ENCODE assay signal across 20 mouse cellular contexts in the genomic region with DNA sequence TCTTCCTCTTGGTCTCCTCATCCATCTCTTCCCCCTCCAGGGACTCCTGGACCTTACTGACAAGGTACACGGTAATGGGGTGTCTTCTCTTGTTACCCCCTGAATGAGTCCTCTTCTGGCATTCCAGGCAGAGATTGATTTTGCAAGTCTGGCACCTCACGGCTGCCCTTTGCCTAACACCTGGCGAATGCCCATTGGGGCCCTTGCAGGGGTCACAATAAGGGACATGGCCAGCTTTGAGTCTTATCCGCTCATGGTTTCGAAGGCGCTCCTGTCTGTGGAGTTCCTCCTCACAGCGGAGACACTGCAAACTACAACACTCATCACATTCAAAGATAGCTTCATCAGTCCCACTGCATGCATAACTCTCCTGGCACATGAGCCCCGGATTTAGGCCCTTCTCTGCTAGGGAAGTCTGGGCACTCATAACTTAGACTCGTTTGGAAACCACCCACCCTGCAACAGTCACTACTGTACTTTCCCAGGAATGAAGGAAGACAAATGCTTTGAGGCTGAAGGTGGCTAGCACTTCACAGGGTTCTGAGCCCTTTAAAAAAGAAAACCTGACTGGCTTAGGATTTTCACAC. TPM values are rescaled to one million over a fixed set of nuclear protein-coding genes. Genes with fewer than 3 reads are reported as not detected.
DNase-seq lines count a peak whose midpoint lies in the region; ATAC-seq and TF ChIP-seq lines count a peak whose summit lies in the region.
"Had no signal": no experiment of that assay in that cellular context is flagged by ENCODE, and none has a peak within 500 bp of the region (broad histone marks: within the 10 kb centered on the region; RNA-seq: fewer than 3 reads in every experiment).

No protein-coding gene starts in this region.

- no peak for DNase-seq in heart, embryonic 10.5 days (ENCODE audit: low spot score)
- DNase-seq in midbrain, embryonic 11.5 days (ENCODE audit: low spot score, missing footprints) = no peak
- peak; percentile 13 for DNase-seq in frontal cortex, postnatal 14 days (ENCODE audit: low spot score in 2 of 2)
- DNase-seq in right cerebral cortex, postnatal 25 days = peak; percentile 14
- no peak for DNase-seq in cerebellum, adult 2 months
- DNase-seq: cerebellum, adult 11 months; gastrocnemius, postnatal 25 days; lung, postnatal 10 days; thymus, postnatal 4 days had no signal

- 74% methylated on average over 9 of the region's 9 CpGs for WGBS in heart, embryonic 12.5 days
- 78% methylated on average over 9 of the region's 9 CpGs for WGBS in heart, embryonic 10.5 days
- WGBS in midbrain, embryonic 12.5 days = 94% methylated on average over 9 of the region's 9 CpGs
- WGBS in midbrain, embryonic 11.5 days = 88% methylated on average over 9 of the region's 9 CpGs
- WGBS in cerebellum, adult 2 months = 85% methylated on average over 9 of the region's 9 CpGs

- no peak for TF ChIP-seq CTCF in cerebellum, adult 2 months (IDR thresholded peaks at IDR 0.05; ENCODE audit: borderline replicate concordance, insufficient read depth, low read depth, low read length)

- no peaks in the 10 kb centered on the region for H3K9me3 ChIP-seq in heart, embryonic 12.5 days (replicated peaks)
- no peaks in the 10 kb centered on the region for H3K9me3 ChIP-seq in heart, embryonic 10.5 days
- H3K9me3 ChIP-seq in midbrain, embryonic 12.5 days = no peaks in the 10 kb centered on the region
- H3K9me3 ChIP-seq in midbrain, embryonic 11.5 days (ENCODE audit: control insufficient read depth, low read length) = no peaks in the 10 kb centered on the region
- H3K9me3 ChIP-seq: embryonic facial prominence, embryonic 15.5 days; forebrain, embryonic 12.5 days; heart, embryonic 15.5 days; hindbrain, embryonic 10.5 days; limb, embryonic 15.5 days; megakaryocyte, embryonic 14.5 days had no signal

- no peak overlapping the region for H3K4me3 ChIP-seq in heart, embryonic 12.5 days
- H3K4me3 ChIP-seq in heart, embryonic 10.5 days = no peak overlapping the region
- H3K4me3 ChIP-seq in midbrain, embryonic 12.5 days = no peak overlapping the region
- H3K4me3 ChIP-seq in midbrain, embryonic 11.5 days (ENCODE audit: low read depth, low read length) = no peak overlapping the region
- no peak overlapping the region for H3K4me3 ChIP-seq in cerebellum, adult 2 months (replicated peaks; ENCODE audit: insufficient read depth, low read depth, low read length)
- H3K4me3 ChIP-seq: embryonic facial prominence, embryonic 15.5 days; forebrain, embryonic 12.5 days; heart, embryonic 15.5 days; hindbrain, embryonic 10.5 days; left cerebral cortex, adult 2 months; limb, embryonic 15.5 days; megakaryocyte, embryonic 14.5 days had no signal

- peaks cover 29% of the 10 kb centered on the region for H3K4me1 ChIP-seq in heart, embryonic 12.5 days (replicated peaks)
- peaks cover 20% of the 10 kb centered on the region for H3K4me1 ChIP-seq in heart, embryonic 10.5 days
- peaks cover 24% of the 10 kb centered on the region for H3K4me1 ChIP-seq in midbrain, embryonic 12.5 days
- peaks cover 3% of the 10 kb centered on the region for H3K4me1 ChIP-seq in midbrain, embryonic 11.5 days (ENCODE audit: control insufficient read depth, insufficient read depth, low read length)
- no peaks in the 10 kb centered on the region; the same call in none of the 2 replicates for H3K4me1 ChIP-seq in cerebellum, adult 2 months (ENCODE audit: control insufficient read depth, insufficient read depth, low read length)

- no peaks in the 10 kb centered on the region for H3K27me3 ChIP-seq in heart, embryonic 12.5 days (replicated peaks)
- H3K27me3 ChIP-seq in heart, embryonic 10.5 days (ENCODE audit: insufficient read depth, poor library complexity, severe bottlenecking) = peaks cover 1% of the 10 kb centered on the region; the same call in 1 of the 2 replicates
- H3K27me3 ChIP-seq in midbrain, embryonic 12.5 days = no peaks in the 10 kb centered on the region
- H3K27me3 ChIP-seq in midbrain, embryonic 11.5 days (ENCODE audit: control insufficient read depth, insufficient read depth, low read length) = no peaks in the 10 kb centered on the region
- H3K27me3 ChIP-seq in cerebellum, adult 2 months (ENCODE audit: control insufficient read depth, insufficient read depth, low read length) = no peaks in the 10 kb centered on the region
- H3K27me3 ChIP-seq: embryonic facial prominence, embryonic 15.5 days; forebrain, embryonic 12.5 days; heart, embryonic 15.5 days; limb, embryonic 15.5 days; megakaryocyte, embryonic 14.5 days had no signal

- ATAC-seq in heart, embryonic 12.5 days (ENCODE audit: insufficient number of reproducible peaks, low FRiP score) = no peak
- no peak for ATAC-seq in midbrain, embryonic 12.5 days (ENCODE audit: low FRiP score, low read depth)
- ATAC-seq in midbrain, embryonic 11.5 days (ENCODE audit: low FRiP score) = no peak
- ATAC-seq: intestine, postnatal 0 days had no signal

- H3K4me2 ChIP-seq in heart, embryonic 12.5 days = no peak overlapping the region
- H3K4me2 ChIP-seq in midbrain, embryonic 12.5 days (replicated peaks) = peak overlapping the region; percentile 8; the same call in 1 of the 2 replicates
- no peak overlapping the region for H3K4me2 ChIP-seq in midbrain, embryonic 11.5 days
- H3K4me2 ChIP-seq: embryonic facial prominence, embryonic 15.5 days; forebrain, embryonic 12.5 days; heart, embryonic 15.5 days; limb, embryonic 15.5 days had no signal

- H3K27ac ChIP-seq in heart, embryonic 12.5 days (ENCODE audit: poor library complexity, severe bottlenecking) = no peak overlapping the region
- H3K27ac ChIP-seq in heart, embryonic 10.5 days = no peak overlapping the region
- H3K27ac ChIP-seq in midbrain, embryonic 12.5 days (replicated peaks) = no peak overlapping the region
- H3K27ac ChIP-seq in midbrain, embryonic 11.5 days (ENCODE audit: low read depth, low read length) = no peak overlapping the region
- no peak overlapping the region for H3K27ac ChIP-seq in cerebellum, adult 2 months (ENCODE audit: insufficient read depth, low read length)
- H3K27ac ChIP-seq: embryonic facial prominence, embryonic 15.5 days; forebrain, embryonic 12.5 days; heart, embryonic 15.5 days; hindbrain, embryonic 10.5 days; kidney, postnatal 0 days; left cerebral cortex, adult 2 months; limb, embryonic 15.5 days had no signal

- peak overlapping the region; percentile 18; the same call in 1 of the 2 replicates for H3K9ac ChIP-seq in heart, embryonic 12.5 days
- no peak overlapping the region for H3K9ac ChIP-seq in midbrain, embryonic 12.5 days (replicated peaks)
- no peak overlapping the region for H3K9ac ChIP-seq in midbrain, embryonic 11.5 days (ENCODE audit: low read length)
- H3K9ac ChIP-seq: embryonic facial prominence, embryonic 15.5 days; forebrain, embryonic 12.5 days; heart, embryonic 15.5 days; limb, embryonic 15.5 days had no signal

- peaks cover 49% of the 10 kb centered on the region for H3K36me3 ChIP-seq in heart, embryonic 12.5 days
- peaks cover 52% of the 10 kb centered on the region for H3K36me3 ChIP-seq in heart, embryonic 10.5 days
- H3K36me3 ChIP-seq in midbrain, embryonic 12.5 days = peaks cover 47% of the 10 kb centered on the region
- H3K36me3 ChIP-seq in midbrain, embryonic 11.5 days (ENCODE audit: control insufficient read depth, insufficient read depth, low read length) = peaks cover 11% of the 10 kb centered on the region; the same call in 1 of the 2 replicates

- TF ChIP-seq POLR2A in cerebellum, adult 2 months (IDR thresholded peaks at IDR 0.05; ENCODE audit: borderline replicate concordance, insufficient read depth, low read length) = no peak

RNA-seq across cellular contexts. Expression of gene Zfyve1, which starts 2.5 kb away (rescaled TPM):
- polyA plus RNA-seq in heart, embryonic 12.5 days (2016; fragmentation: Nextera tagmentation; extraction: Ambion mirVana) = 16.3 and 19.2 TPM in 2 replicates
- polyA plus RNA-seq in heart, embryonic 10.5 days (2016; fragmentation: Nextera tagmentation; extraction: Ambion mirVana) = 17.8 and 18.7 TPM in 2 replicates
- polyA plus RNA-seq in midbrain, embryonic 12.5 days (2016; fragmentation: Nextera tagmentation; extraction: Ambion mirVana) = 35.2 and 37.0 TPM in 2 replicates
- polyA plus RNA-seq in midbrain, embryonic 11.5 days (2014; fragmentation: Nextera tagmentation; extraction: Ambion mirVana) = 19.4 and 21.4 TPM in 2 replicates
- polyA plus RNA-seq in cerebellum, adult 2 months (2012; rRNA removed) = 41.7 and 47.6 TPM in 2 replicates

RNA-seq across cellular contexts. Expression of gene Rbm25, which starts 36.5 kb away (rescaled TPM):
- polyA plus RNA-seq in heart, embryonic 12.5 days (2016; fragmentation: Nextera tagmentation; extraction: Ambion mirVana) = 176 and 187 TPM in 2 replicates
- polyA plus RNA-seq in heart, embryonic 10.5 days (2016; fragmentation: Nextera tagmentation; extraction: Ambion mirVana) = 193 and 223 TPM in 2 replicates
- polyA plus RNA-seq in midbrain, embryonic 12.5 days (2016; fragmentation: Nextera tagmentation; extraction: Ambion mirVana) = 295 and 322 TPM in 2 replicates
- polyA plus RNA-seq in midbrain, embryonic 11.5 days (2014; fragmentation: Nextera tagmentation; extraction: Ambion mirVana) = 262 and 278 TPM in 2 replicates
- 159 and 191 TPM in 2 replicates for polyA plus RNA-seq in cerebellum, adult 2 months (2012; rRNA removed)

Comparison
In these comparisons a context has a peak if more than half of its experiments do, and no peak if none do; other contexts are left out.
1. DNase-seq: peak in frontal cortex, postnatal 14 days (2 of 2) and right cerebral cortex, postnatal 25 days (single experiment); none in heart, embryonic 10.5 days (single experiment), midbrain, embryonic 11.5 days (single experiment) and cerebellum, adult 2 months (0 of 2).